Mouse (Mus musculus) c-Kit-positive CD71-positive TER-119-positive erythroid progenitor cells, embryonic 14.5 days (primary cell): ENCODE data around the gene Rara.
"Not testable (repeated sequence)": the region's sequence is repeated elsewhere in the genome, so short reads cannot be mapped to it uniquely, and the experiment has no call there.

Source experiments
- DNase-seq: peaks from one replicate; pipeline ENCODE4 v3.0.0-alpha.2; 2013; ENCODE audit warnings: low spot score

The Rara gene

GRCm38 (mm10) chr11:98927438-98928076, at the start of gene Rara:
Rara (plus strand) TSS chr11:98927818.
- no peak for DNase-seq

GRCm38 (mm10) chr11:98887703-98888102, 39.9 kb upstream of the Rara start:
- DNase-seq = no peak

GRCm38 (mm10) chr11:98889077-98889476, 38.5 kb upstream of the Rara start:
- no peak for DNase-seq

- DNase-seq = no peak
Measured at GRCm38 (mm10) chr11:98889977-98890376, 37.6 kb upstream of the Rara start.

- no peak for DNase-seq
Measured at GRCm38 (mm10) chr11:98892426-98892825, 35.2 kb upstream of the Rara start.

GRCm38 (mm10) chr11:98900529-98901125, 27.0 kb upstream of the Rara start:
- no peak for DNase-seq

- DNase-seq = no peak
Measured at GRCm38 (mm10) chr11:98902621-98903245, 24.9 kb upstream of the Rara start.

GRCm38 (mm10) chr11:98904577-98904976, 23.0 kb upstream of the Rara start:
- peak; percentile 74 for DNase-seq

GRCm38 (mm10) chr11:98905033-98905432, 22.6 kb upstream of the Rara start:
- DNase-seq = peak; percentile 60

GRCm38 (mm10) chr11:98905583-98905982, 22.0 kb upstream of the Rara start:
- DNase-seq = no peak

- no peak for DNase-seq
Measured at GRCm38 (mm10) chr11:98907063-98907436, 20.6 kb upstream of the Rara start.

- peak; percentile 99 for DNase-seq
Measured at GRCm38 (mm10) chr11:98907437-98908173, 20.0 kb upstream of the Rara start, which contains the start of gene Cdc6. Cdc6 (plus strand) TSS chr11:98907801.

- DNase-seq = peak; percentile 78
Measured at GRCm38 (mm10) chr11:98909654-98910053, 18.0 kb upstream of the Rara start.

GRCm38 (mm10) chr11:98910415-98910814, 17.2 kb upstream of the Rara start:
- DNase-seq = no peak

- DNase-seq = peak; percentile 74
Measured at GRCm38 (mm10) chr11:98911498-98911897, 16.1 kb upstream of the Rara start.

GRCm38 (mm10) chr11:98914196-98914595, 13.4 kb upstream of the Rara start:
- no peak for DNase-seq

- not testable (repeated sequence) for DNase-seq
Measured at GRCm38 (mm10) chr11:98916376-98916775, 11.2 kb upstream of the Rara start.

- no peak for DNase-seq
Measured at GRCm38 (mm10) chr11:98917428-98918005, 10.1 kb upstream of the Rara start.

GRCm38 (mm10) chr11:98918231-98918630, 9.4 kb upstream of the Rara start:
- DNase-seq = no peak

GRCm38 (mm10) chr11:98919009-98919408, 8.6 kb upstream of the Rara start:
- DNase-seq = no peak

GRCm38 (mm10) chr11:98921813-98922212, 5.8 kb upstream of the Rara start:
- DNase-seq = not testable (repeated sequence)

- DNase-seq = not testable (repeated sequence)
Measured at GRCm38 (mm10) chr11:98922307-98922706, 5.3 kb upstream of the Rara start.
